ENCODE assay signal across 15 mouse cellular contexts in genomic region chr7:81261548-81261947, GRCm38 (mm10). TPM values are rescaled to one million over a fixed set of nuclear protein-coding genes. Genes with fewer than 3 reads are reported as not detected.
DNase-seq lines count a peak whose midpoint lies in the region; ATAC-seq lines count a peak whose summit lies in the region.
"Had no signal": no experiment of that assay in that cellular context is flagged by ENCODE, and none has a peak within 500 bp of the region (broad histone marks: within the 10 kb centered on the region; RNA-seq: fewer than 3 reads in every experiment).

No protein-coding gene starts in this region.

- H3K4me3 ChIP-seq in kidney, embryonic 16.5 days (ENCODE audit: low read length) = no peak overlapping the region
- no peak overlapping the region for H3K4me3 ChIP-seq in midbrain, embryonic 10.5 days
- H3K4me3 ChIP-seq: liver, embryonic 13.5 days; neural tube, embryonic 15.5 days had no signal

- peak overlapping the region; percentile 37; the same call in 1 of the 2 replicates for H3K27ac ChIP-seq in kidney, embryonic 16.5 days (ENCODE audit: low read length)
- H3K27ac ChIP-seq in midbrain, embryonic 10.5 days (replicated peaks) = no peak overlapping the region
- H3K27ac ChIP-seq: liver, embryonic 13.5 days; neural tube, embryonic 15.5 days had no signal

- 80% methylated on average over 7 of the region's 7 CpGs for WGBS in kidney, embryonic 16.5 days
- 87% methylated on average over 7 of the region's 7 CpGs for WGBS in midbrain, embryonic 10.5 days

- H3K4me2 ChIP-seq in kidney, embryonic 16.5 days (replicated peaks; ENCODE audit: low read depth, low read length) = no peak overlapping the region
- H3K4me2 ChIP-seq: liver, embryonic 13.5 days; neural tube, embryonic 15.5 days had no signal

- H3K9me3 ChIP-seq in kidney, embryonic 16.5 days (ENCODE audit: low read length) = no peaks in the 10 kb centered on the region
- H3K9me3 ChIP-seq in midbrain, embryonic 10.5 days (replicated peaks) = no peaks in the 10 kb centered on the region
- H3K9me3 ChIP-seq: liver, embryonic 13.5 days; neural tube, embryonic 15.5 days had no signal

- DNase-seq in kidney, postnatal 10 days = no peak
- DNase-seq in thymus, postnatal 0 days (ENCODE audit: low spot score) = peak; percentile 15
- no peak for DNase-seq in thymus, postnatal 25 days
- no peak for DNase-seq in adipocyte (ENCODE audit: low spot score)
- DNase-seq in midbrain, embryonic 10.5 days (ENCODE audit: low spot score) = no peak
- DNase-seq: cerebellum, adult 2 months; gastrocnemius, postnatal 25 days; heart, postnatal 10 days; kidney, postnatal 14 days; liver, embryonic 13.5 days; lung, postnatal 36 days; thymus, postnatal 4 days had no signal

- H3K9ac ChIP-seq in kidney, embryonic 16.5 days (replicated peaks; ENCODE audit: low read length) = no peak overlapping the region
- H3K9ac ChIP-seq: liver, embryonic 13.5 days; neural tube, embryonic 15.5 days had no signal

- no peak for ATAC-seq in kidney, embryonic 16.5 days (ENCODE audit: low FRiP score, low TSS enrichment)
- peak; percentile 82 for ATAC-seq in granulocyte monocyte progenitor cell, adult 5-6 weeks (replicated peaks; ENCODE audit: poor library complexity, severe bottlenecking)

- no peaks in the 10 kb centered on the region for H3K27me3 ChIP-seq in kidney, embryonic 16.5 days (ENCODE audit: insufficient read depth, low read length)
- H3K27me3 ChIP-seq in midbrain, embryonic 10.5 days (ENCODE audit: low read depth, poor library complexity, severe bottlenecking) = no peaks in the 10 kb centered on the region
- H3K27me3 ChIP-seq: liver, embryonic 13.5 days; neural tube, embryonic 15.5 days had no signal

- H3K4me1 ChIP-seq in kidney, embryonic 16.5 days (ENCODE audit: insufficient read depth, low read length) = peaks cover 8% of the 10 kb centered on the region; the same call in 1 of the 2 replicates
- H3K4me1 ChIP-seq in midbrain, embryonic 10.5 days = no peaks in the 10 kb centered on the region
- H3K4me1 ChIP-seq: liver, embryonic 13.5 days; neural tube, embryonic 15.5 days had no signal

- no peaks in the 10 kb centered on the region for H3K36me3 ChIP-seq in kidney, embryonic 16.5 days (ENCODE audit: insufficient read depth, low read length)
- no peaks in the 10 kb centered on the region for H3K36me3 ChIP-seq in midbrain, embryonic 10.5 days
- H3K36me3 ChIP-seq: liver, embryonic 13.5 days; neural tube, embryonic 15.5 days had no signal

RNA-seq across cellular contexts. Expression of gene Pde8a, which starts 48.2 kb away (rescaled TPM):
- polyA plus RNA-seq in kidney, embryonic 16.5 days (2015; fragmentation: Nextera tagmentation; extraction: Ambion mirVana) = 4.6 and 5.9 TPM in 2 replicates
- 1.2 TPM in 2 replicates for polyA plus RNA-seq in thymus, postnatal 0 days (2015; fragmentation: Nextera tagmentation; extraction: Ambion mirVana)
- total RNA-seq in granulocyte monocyte progenitor cell, adult 5-6 weeks (2014; fragmentation: Nextera tagmentation) = 3.4 and 9.3 TPM in 2 replicates
- total RNA-seq in granulocyte monocyte progenitor cell, adult 5-6 weeks (2017) = 1.8 and 6.2 TPM in 2 replicates
- 1.8 and 2.2 TPM in 2 replicates for polyA plus RNA-seq in midbrain, embryonic 10.5 days (2016; fragmentation: Nextera tagmentation; extraction: Ambion mirVana)
